Mouse (Mus musculus): ENCODE data around the gene Rnaseh2b. TPM values are rescaled to one million over a fixed set of nuclear protein-coding genes. Genes with fewer than 3 reads are reported as not detected.

The Rnaseh2b gene
- polyA plus RNA-seq (2015; fragmentation: Nextera tagmentation; extraction: Ambion mirVana): 34.4 and 37.0 TPM in 2 replicates

GRCm38 (mm10) chr14:62292488-62293339 lies at the start of gene Rnaseh2b, which contains the start of gene Dleu7:
TSS of gene Rnaseh2b (plus strand) at chr14:62292589.
TSS of gene Dleu7 (minus strand) at chr14:62293047.

Other genes with a start within 250 kb of the Rnaseh2b start
- gene Dleu7, start 458 bp downstream of the Rnaseh2b start, polyA plus RNA-seq (2015; fragmentation: Nextera tagmentation; extraction: Ambion mirVana): 26.9 and 30.6 TPM in 2 replicates
- gene Gucy1b2, start 163.7 kb downstream of the Rnaseh2b start, polyA plus RNA-seq (2015; fragmentation: Nextera tagmentation; extraction: Ambion mirVana): 0.44 and 0.45 TPM in 2 replicates

Measured in neural tube, postnatal 0 days (tissue).